Mouse (Mus musculus): Measurements from ENCODE around the gene Cym. TPM values are rescaled to one million over a fixed set of nuclear protein-coding genes. Genes with fewer than 3 reads are reported as not detected.

Cym gene
- total and polyA plus RNA-seq, 2 experiments from 2014 or later: not detected

GRCm38 (mm10) chr3:107229221-107229620, 7.7 kb upstream of the Cym start:
- 85% methylated on average over 5 of the region's 5 CpGs for WGBS

DNA sequence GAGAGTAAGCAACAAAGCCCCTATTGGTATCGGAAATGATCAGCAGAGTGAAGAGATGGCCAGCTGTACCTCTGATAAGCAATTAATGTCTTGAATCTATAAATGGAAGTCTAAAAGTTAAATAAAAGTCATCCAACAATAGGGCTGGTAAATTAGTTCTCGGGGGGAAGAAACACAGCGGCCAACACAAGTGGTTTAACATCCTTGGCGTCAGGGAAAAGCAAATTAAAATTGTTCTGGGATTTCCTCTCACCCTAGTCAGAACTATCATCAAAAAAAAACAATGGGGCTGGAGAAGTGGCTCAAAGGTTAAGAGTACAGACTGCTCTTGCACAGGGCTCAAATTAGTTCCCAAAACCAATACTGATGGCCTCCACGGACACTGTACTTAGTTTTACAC, 4.3 kb upstream of the Cym start:
- no peak for TF ChIP-seq CTCF (IDR thresholded peaks at IDR 0.05; ENCODE audit: low read depth)
- Histone ChIP-seq H3K4me3 (ENCODE audit: low read depth, low read length) (no peak overlapping the region), H3K9me3 (ENCODE audit: low read length) (no peaks in the 10 kb centered on the region), H3K4me1 (ENCODE audit: insufficient read depth) (no peaks in the 10 kb centered on the region), H3K27ac (ENCODE audit: low read depth, low read length) (no peak overlapping the region), H3K27me3 (ENCODE audit: insufficient read depth, low read length) (no peaks in the 10 kb centered on the region), H3K4me2 (ENCODE audit: low read depth) (no peak overlapping the region), H3K36me3 (ENCODE audit: insufficient read depth) (no peaks in the 10 kb centered on the region), H3K9ac (no peak overlapping the region)
- WGBS: 93% methylated on average over 5 of the region's 5 CpGs
- ATAC-seq (no peak), DNase-seq (no peak)

More at GRCm38 (mm10) chr3:107229221-107229620, 7.7 kb upstream of the Cym start:
- no peak overlapping the region for H3K4me2 ChIP-seq (ENCODE audit: low read depth)
- no peaks in the 10 kb centered on the region for H3K4me1 ChIP-seq (ENCODE audit: insufficient read depth)
- no peak overlapping the region for H3K4me3 ChIP-seq (ENCODE audit: low read depth, low read length)
- DNase-seq (no peak), ATAC-seq (no peak)
- H3K36me3 ChIP-seq (ENCODE audit: insufficient read depth): no peaks in the 10 kb centered on the region
- no peak for TF ChIP-seq CTCF (IDR thresholded peaks at IDR 0.05; ENCODE audit: low read depth)
- no peak overlapping the region for H3K27ac ChIP-seq (ENCODE audit: low read depth, low read length)
- no peak overlapping the region for H3K9ac ChIP-seq
- H3K9me3 ChIP-seq (ENCODE audit: low read length): no peaks in the 10 kb centered on the region
- no peaks in the 10 kb centered on the region for H3K27me3 ChIP-seq (ENCODE audit: insufficient read depth, low read length)

GRCm38 (mm10) chr3:107223230-107223629, 1.7 kb upstream of the Cym start:
- ATAC-seq (no peak), DNase-seq (no peak)
- H3K4me3 ChIP-seq (ENCODE audit: low read depth, low read length): no peak overlapping the region
- no peak overlapping the region for H3K4me2 ChIP-seq (ENCODE audit: low read depth)
- TF ChIP-seq CTCF (IDR thresholded peaks at IDR 0.05; ENCODE audit: low read depth): no peak
- H3K4me1 ChIP-seq (ENCODE audit: insufficient read depth): no peaks in the 10 kb centered on the region
- no peak overlapping the region for H3K9ac ChIP-seq
- no peak overlapping the region for H3K27ac ChIP-seq (ENCODE audit: low read depth, low read length)
- H3K9me3 ChIP-seq (ENCODE audit: low read length): no peaks in the 10 kb centered on the region
- H3K27me3 ChIP-seq (ENCODE audit: insufficient read depth, low read length): no peaks in the 10 kb centered on the region
- WGBS: 79% methylated on average over 1 of the region's 1 CpGs
- H3K36me3 ChIP-seq (ENCODE audit: insufficient read depth): no peaks in the 10 kb centered on the region

- Histone ChIP-seq H3K4me2 (ENCODE audit: low read depth) (no peak overlapping the region), H3K4me3 (ENCODE audit: low read depth, low read length) (no peak overlapping the region), H3K36me3 (ENCODE audit: insufficient read depth) (no peaks in the 10 kb centered on the region), H3K4me1 (ENCODE audit: insufficient read depth) (no peaks in the 10 kb centered on the region), H3K9me3 (ENCODE audit: low read length) (no peaks in the 10 kb centered on the region), H3K9ac (no peak overlapping the region), H3K27ac (ENCODE audit: low read depth, low read length) (no peak overlapping the region), H3K27me3 (ENCODE audit: insufficient read depth, low read length) (no peaks in the 10 kb centered on the region)
- no peak for TF ChIP-seq CTCF (IDR thresholded peaks at IDR 0.05; ENCODE audit: low read depth)
- no peak for DNase-seq
- ATAC-seq: no peak
- WGBS: 94% methylated on average over 7 of the region's 7 CpGs
These were observed 3.0 kb downstream of the Cym start for GRCm38 (mm10) chr3:107218572-107218971.

GRCm38 (mm10) chr3:107217101-107217480, 4.4 kb downstream of the Cym start:
- ATAC-seq: no peak
- Histone ChIP-seq H3K9me3 (ENCODE audit: low read length) (no peaks in the 10 kb centered on the region), H3K4me3 (ENCODE audit: low read depth, low read length) (no peak overlapping the region), H3K4me1 (ENCODE audit: insufficient read depth) (no peaks in the 10 kb centered on the region), H3K9ac (no peak overlapping the region), H3K36me3 (ENCODE audit: insufficient read depth) (no peaks in the 10 kb centered on the region), H3K27me3 (ENCODE audit: insufficient read depth, low read length) (no peaks in the 10 kb centered on the region), H3K27ac (ENCODE audit: low read depth, low read length) (no peak overlapping the region), H3K4me2 (ENCODE audit: low read depth) (no peak overlapping the region)
- 82% methylated on average over 3 of the region's 3 CpGs for WGBS
- no peak for DNase-seq
- no peak for TF ChIP-seq CTCF (IDR thresholded peaks at IDR 0.05; ENCODE audit: low read depth)

GRCm38 (mm10) chr3:107216400-107217100, 5.0 kb downstream of the Cym start:
- H3K9ac ChIP-seq: no peak overlapping the region
- H3K9me3 ChIP-seq (ENCODE audit: low read length): no peaks in the 10 kb centered on the region
- no peak overlapping the region for H3K4me3 ChIP-seq (ENCODE audit: low read depth, low read length)
- 63% methylated on average over 8 of the region's 8 CpGs for WGBS
- H3K4me1 ChIP-seq (ENCODE audit: insufficient read depth): no peaks in the 10 kb centered on the region
- ATAC-seq (no peak), DNase-seq (no peak)
- no peaks in the 10 kb centered on the region for H3K27me3 ChIP-seq (ENCODE audit: insufficient read depth, low read length)
- TF ChIP-seq CTCF (IDR thresholded peaks at IDR 0.05; ENCODE audit: low read depth): no peak
- no peaks in the 10 kb centered on the region for H3K36me3 ChIP-seq (ENCODE audit: insufficient read depth)
- no peak overlapping the region for H3K4me2 ChIP-seq (ENCODE audit: low read depth)
- H3K27ac ChIP-seq (ENCODE audit: low read depth, low read length): no peak overlapping the region

DNA sequence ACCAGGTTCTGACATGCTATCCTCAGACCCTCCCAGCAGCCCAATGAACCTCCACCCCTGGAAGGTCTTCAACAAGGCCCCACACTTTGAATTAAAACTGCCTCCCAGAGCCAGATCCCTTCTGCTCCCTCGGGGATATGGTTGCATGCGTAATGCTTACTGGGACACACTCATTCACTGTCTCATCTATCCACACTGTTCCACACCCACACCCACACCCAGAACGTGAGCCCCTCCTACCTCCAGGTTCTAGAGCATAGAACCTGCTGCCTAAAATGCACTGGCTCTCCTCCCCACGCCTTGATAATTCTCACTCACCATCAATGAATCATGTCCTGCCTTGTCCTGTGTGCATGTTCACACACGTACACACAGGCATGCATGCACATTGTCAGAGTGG, 6.9 kb downstream of the Cym start:
- Histone ChIP-seq H3K27me3 (ENCODE audit: insufficient read depth, low read length) (no peaks in the 10 kb centered on the region), H3K9ac (no peak overlapping the region), H3K9me3 (ENCODE audit: low read length) (no peaks in the 10 kb centered on the region), H3K4me2 (ENCODE audit: low read depth) (no peak overlapping the region), H3K27ac (ENCODE audit: low read depth, low read length) (no peak overlapping the region), H3K4me1 (ENCODE audit: insufficient read depth) (no peaks in the 10 kb centered on the region), H3K4me3 (ENCODE audit: low read depth, low read length) (no peak overlapping the region), H3K36me3 (ENCODE audit: insufficient read depth) (no peaks in the 10 kb centered on the region)
- DNase-seq: no peak
- TF ChIP-seq CTCF (IDR thresholded peaks at IDR 0.05; ENCODE audit: low read depth): no peak
- 86% methylated on average over 5 of the region's 5 CpGs for WGBS
- no peak for ATAC-seq
